Mouse (Mus musculus) thymus, postnatal 10 days (tissue): ENCODE measurements around the gene Smtn.
A peak's percentile ranks its signal among the peaks of the same experiment; 100 is the strongest.

ENCODE experiments used
- DNase-seq, 2 experiments: peaks; one replicate each; pipeline ENCODE4 v3.0.0; 2021; ENCODE audit warnings: low spot score in 2 of 2

Smtn gene

GRCm38 (mm10) chr11:3509181-3510085 is 31.0 kb downstream of the Smtn start:
- no peak for DNase-seq

- DNase-seq, result no peak
These were observed 32.2 kb downstream of the Smtn start for GRCm38 (mm10) chr11:3508226-3508625.

GRCm38 (mm10) chr11:3503755-3504693 is 36.4 kb downstream of the Smtn start:
- no peak for DNase-seq

GRCm38 (mm10) chr11:3502459-3503072 is 37.8 kb downstream of the Smtn start:
- no peak for DNase-seq

- DNase-seq, result no peak
These were observed 38.4 kb downstream of the Smtn start for GRCm38 (mm10) chr11:3502057-3502456.

- no peak for DNase-seq
These were observed 43.1 kb downstream of the Smtn start for GRCm38 (mm10) chr11:3497296-3497695.

GRCm38 (mm10) chr11:3496756-3497155 is 43.7 kb downstream of the Smtn start:
- no peak for DNase-seq

GRCm38 (mm10) chr11:3495496-3495895 is 44.9 kb downstream of the Smtn start:
- DNase-seq, result no peak

GRCm38 (mm10) chr11:3494857-3495256 is 45.6 kb downstream of the Smtn start:
- DNase-seq, result no peak

GRCm38 (mm10) chr11:3492748-3493147 is 47.7 kb downstream of the Smtn start:
- no peak for DNase-seq

- no peak for DNase-seq
These were observed 51.4 kb downstream of the Smtn start for GRCm38 (mm10) chr11:3489036-3489435.

- DNase-seq, result no peak
These were observed 52.4 kb downstream of the Smtn start, which contains the start of gene Pla2g3 for GRCm38 (mm10) chr11:3487952-3488570. Gene Pla2g3, plus strand, starts transcription at chr11:3488284.

- DNase-seq, result no peak
These were observed 54.1 kb downstream of the Smtn start for GRCm38 (mm10) chr11:3486349-3486748.

- DNase-seq, result no peak
These were observed 56.3 kb downstream of the Smtn start for GRCm38 (mm10) chr11:3483980-3484642.

GRCm38 (mm10) chr11:3475489-3475888 is 64.9 kb downstream of the Smtn start:
- DNase-seq, result no peak

- no peak for DNase-seq
These were observed 65.8 kb downstream of the Smtn start for GRCm38 (mm10) chr11:3474480-3475115.

GRCm38 (mm10) chr11:3472484-3472883 is 67.9 kb downstream of the Smtn start:
- peak; percentile 52 to 86 for DNase-seq

GRCm38 (mm10) chr11:3471448-3471850 is 69.0 kb downstream of the Smtn start:
- no peak for DNase-seq
